In the genomic region with DNA sequence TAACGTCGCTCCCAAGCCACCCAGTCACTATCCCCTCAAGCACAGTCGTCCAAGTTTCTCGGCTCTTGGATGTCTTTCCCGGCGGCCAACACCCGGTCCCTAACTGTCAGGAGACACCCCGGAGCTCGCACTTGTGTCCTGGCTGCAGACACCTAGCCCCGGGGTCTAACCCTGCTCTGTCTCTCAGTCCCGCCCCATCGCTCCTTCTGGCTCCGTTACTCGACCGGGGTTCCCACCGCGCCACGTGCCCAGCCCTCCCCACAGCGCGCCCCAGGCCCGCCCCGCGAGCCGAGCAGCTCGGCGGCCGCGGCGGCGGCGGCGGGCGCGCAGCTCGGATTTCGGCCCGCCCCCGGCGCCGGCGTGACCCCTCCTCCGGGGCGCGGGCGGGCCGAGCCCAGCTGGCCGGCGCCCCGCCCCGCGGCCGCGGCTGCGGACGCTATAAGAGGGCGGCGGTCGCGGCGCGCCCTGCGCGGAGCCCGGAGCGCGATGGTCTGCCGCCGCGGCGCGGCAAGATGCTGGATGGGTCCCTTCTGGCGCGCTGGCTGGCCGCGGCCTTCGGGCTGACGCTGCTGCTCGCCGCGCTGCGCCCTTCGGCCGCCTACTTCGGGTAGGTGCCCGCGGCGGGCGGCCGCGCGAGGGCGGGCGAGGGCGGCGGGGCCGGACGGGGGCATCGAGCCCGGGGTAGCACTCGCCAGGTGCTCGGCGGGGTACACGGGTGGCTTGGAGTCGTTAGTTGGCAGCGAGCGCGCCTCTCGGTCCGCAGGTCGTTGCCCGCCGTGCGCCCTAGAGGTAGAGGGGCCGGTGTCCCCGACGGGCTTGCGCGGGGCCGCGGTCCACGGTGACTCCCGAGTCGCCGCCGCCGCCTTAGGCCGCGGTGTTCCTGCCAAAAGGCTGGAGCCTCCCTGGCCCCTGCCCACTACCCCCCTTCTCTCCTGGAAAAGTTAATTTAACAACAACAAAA, we compare ENCODE assay signal across 9 mouse cellular contexts. TPM values are rescaled to one million over a fixed set of nuclear protein-coding genes. Genes with fewer than 3 reads are reported as not detected.
DNase-seq lines count a peak whose midpoint lies in the region; ATAC-seq and TF ChIP-seq lines count a peak whose summit lies in the region.
"Had no signal": no experiment of that assay in that cellular context is flagged by ENCODE, and none has a peak within 500 bp of the region (broad histone marks: within the 10 kb centered on the region; RNA-seq: fewer than 3 reads in every experiment).

A gene (plus strand): TSS at position 468 of the 961 bp plus-strand sequence.

- no peak within 1 kb of the TSS for H3K27ac ChIP-seq in bone marrow macrophage, adult 2 months (ENCODE audit: insufficient read depth, low read depth, low read length)
- no peak within 1 kb of the TSS for H3K27ac ChIP-seq in intestine, embryonic 14.5 days (ENCODE audit: low read depth)
- H3K27ac ChIP-seq in liver, embryonic 11.5 days (ENCODE audit: low read depth, low read length), result no peak within 1 kb of the TSS
- H3K27ac ChIP-seq in neural tube, embryonic 11.5 days (ENCODE audit: low read depth, low read length), result no peak within 1 kb of the TSS

- peak; percentile 31 to 35 for DNase-seq in cerebellum, postnatal 36 days
- no peak for DNase-seq in cerebellum, adult 8-10 months
- DNase-seq in gastrocnemius, postnatal 36 days, result peak; percentile 61 to 65
- DNase-seq in intestine, embryonic 14.5 days (ENCODE audit: low spot score), result peak; percentile 77
- DNase-seq in liver, embryonic 11.5 days (ENCODE audit: low spot score), result peak; percentile 53
- peak; percentile 72 for DNase-seq in neural tube, embryonic 11.5 days (ENCODE audit: low spot score)

- peak within 1 kb of the TSS; percentile 37 for H3K9ac ChIP-seq in intestine, embryonic 14.5 days (ENCODE audit: low read length)
- no peak within 1 kb of the TSS for H3K9ac ChIP-seq in liver, embryonic 11.5 days (ENCODE audit: low read depth, low read length)
- peak within 1 kb of the TSS; percentile 52 for H3K9ac ChIP-seq in neural tube, embryonic 11.5 days (ENCODE audit: low read length)

- TF ChIP-seq CTCF in bone marrow macrophage, adult 2 months (IDR thresholded peaks at IDR 0.05; ENCODE audit: low read depth, low read length), result no peak

- peak within 1 kb of the TSS; percentile 66 for H3K4me2 ChIP-seq in intestine, embryonic 14.5 days (ENCODE audit: low read length)
- H3K4me2 ChIP-seq in liver, embryonic 11.5 days, result peak within 1 kb of the TSS; percentile 63
- peak within 1 kb of the TSS; percentile 88 for H3K4me2 ChIP-seq in neural tube, embryonic 11.5 days (ENCODE audit: low read depth)

- ATAC-seq in intestine, embryonic 14.5 days (replicated peaks; ENCODE audit: low FRiP score, low TSS enrichment, low read depth), result peak; percentile 75
- peak; percentile 60 for ATAC-seq in liver, embryonic 11.5 days (replicated peaks; ENCODE audit: low FRiP score)
- peak; percentile 62; the same call in 1 of the 2 replicates for ATAC-seq in neural tube, embryonic 11.5 days (ENCODE audit: insufficient read depth, low FRiP score, low TSS enrichment)
- ATAC-seq in inflammation-experienced regulatory T-cells, adult 6 months, result no peak

- peak within 1 kb of the TSS; percentile 62 for H3K4me3 ChIP-seq in bone marrow macrophage, adult 2 months (ENCODE audit: insufficient read depth, low read length)
- H3K4me3 ChIP-seq in intestine, embryonic 14.5 days (ENCODE audit: low read depth, low read length), result peak within 1 kb of the TSS; percentile 46
- peak within 1 kb of the TSS; percentile 50 for H3K4me3 ChIP-seq in liver, embryonic 11.5 days (ENCODE audit: low read depth, low read length)
- peak within 1 kb of the TSS; percentile 60 for H3K4me3 ChIP-seq in neural tube, embryonic 11.5 days (ENCODE audit: low read depth, low read length)

- H3K36me3 ChIP-seq in intestine, embryonic 14.5 days (ENCODE audit: control insufficient read depth, insufficient read depth, low read length), result no peaks in the 10 kb centered on the region
- no peaks in the 10 kb centered on the region for H3K36me3 ChIP-seq in liver, embryonic 11.5 days (ENCODE audit: control insufficient read depth, insufficient read depth, low read length)
- H3K36me3 ChIP-seq in neural tube, embryonic 11.5 days (ENCODE audit: control insufficient read depth, insufficient read depth, low read length), result no peaks in the 10 kb centered on the region

- H3K4me1 ChIP-seq in bone marrow macrophage, adult 2 months (ENCODE audit: control insufficient read depth, insufficient read depth, low read length), result no peaks in the 10 kb centered on the region
- peaks cover 35% of the 10 kb centered on the region for H3K4me1 ChIP-seq in intestine, embryonic 14.5 days (replicated peaks; ENCODE audit: control insufficient read depth, insufficient read depth, low read length)
- H3K4me1 ChIP-seq in liver, embryonic 11.5 days (replicated peaks; ENCODE audit: control insufficient read depth, insufficient read depth, low read length), result peaks cover 7% of the 10 kb centered on the region
- H3K4me1 ChIP-seq in neural tube, embryonic 11.5 days (ENCODE audit: control insufficient read depth, insufficient read depth, low read length), result peaks cover 22% of the 10 kb centered on the region

- H3K9me3 ChIP-seq in intestine, embryonic 14.5 days (ENCODE audit: control insufficient read depth, low read length), result no peaks in the 10 kb centered on the region
- no peaks in the 10 kb centered on the region for H3K9me3 ChIP-seq in liver, embryonic 11.5 days (ENCODE audit: control insufficient read depth, low read length)
- H3K9me3 ChIP-seq in neural tube, embryonic 11.5 days (ENCODE audit: control insufficient read depth, low read length), result no peaks in the 10 kb centered on the region

- H3K27me3 ChIP-seq in intestine, embryonic 14.5 days (replicated peaks; ENCODE audit: control insufficient read depth, insufficient read depth, low read length), result peaks cover 46% of the 10 kb centered on the region
- peaks cover 90% of the 10 kb centered on the region for H3K27me3 ChIP-seq in liver, embryonic 11.5 days (replicated peaks; ENCODE audit: control insufficient read depth, insufficient read depth, low read length)
- H3K27me3 ChIP-seq in neural tube, embryonic 11.5 days (ENCODE audit: control insufficient read depth, insufficient read depth, low read length), result peaks cover 47% of the 10 kb centered on the region

- intact Hi-C loops in gastrocnemius, postnatal 36 days (cut with DNase I), result loop anchor here (1.0 to 5.0 kb wide), 2 partner anchors 24 to 41 kb away; no protein-coding TSS in a partner anchor

- WGBS in intestine, embryonic 14.5 days, result under 1% methylated on average over 122 of the region's 128 CpGs
- WGBS in liver, embryonic 11.5 days, result 1% methylated on average over 112 of the region's 128 CpGs
- under 1% methylated on average over 90 of the region's 128 CpGs for WGBS in neural tube, embryonic 11.5 days

- TF ChIP-seq POLR2A in bone marrow macrophage, adult 2 months (IDR thresholded peaks at IDR 0.05; ENCODE audit: borderline replicate concordance, low read depth, low read length), result no peak

RNA-seq across cellular contexts. Expression of the gene that starts here (rescaled TPM):
- polyA plus RNA-seq in bone marrow macrophage, adult 2 months (2012; ENCODE audit: insufficient read depth, insufficient read length, missing spikeins), result not detected in 2 replicates
- total RNA-seq in gastrocnemius, postnatal 36 days (2021), result 1 to 10 TPM; 8.4 to 9.5 TPM
- 2.5 TPM in 2 replicates for polyA plus RNA-seq in intestine, embryonic 14.5 days (2014; fragmentation: Nextera tagmentation; extraction: Ambion mirVana)
- 0.56 and 0.82 TPM in 2 replicates for polyA plus RNA-seq in liver, embryonic 11.5 days (2014; fragmentation: Nextera tagmentation; extraction: Ambion mirVana)
- polyA plus RNA-seq in neural tube, embryonic 11.5 days (2014; fragmentation: Nextera tagmentation; extraction: Ambion mirVana), result 1.6 and 2.5 TPM in 2 replicates
- not detected for polyA plus RNA-seq in inflammation-experienced regulatory T-cells, adult 6 months (2017; shearing (Covaris generic))
- total RNA-seq: CH12.LX had no signal

Comparison
In these comparisons a context has a peak if more than half of its experiments do, and no peak if none do; other contexts are left out.
1. Peak in DNase-seq, ATAC-seq, H3K4me3 ChIP-seq and H3K4me2 ChIP-seq in liver, embryonic 11.5 days; RNA of the gene not detected or under 1 TPM.